8 mouse cellular contexts compared by ENCODE assay signal in the genomic region with DNA sequence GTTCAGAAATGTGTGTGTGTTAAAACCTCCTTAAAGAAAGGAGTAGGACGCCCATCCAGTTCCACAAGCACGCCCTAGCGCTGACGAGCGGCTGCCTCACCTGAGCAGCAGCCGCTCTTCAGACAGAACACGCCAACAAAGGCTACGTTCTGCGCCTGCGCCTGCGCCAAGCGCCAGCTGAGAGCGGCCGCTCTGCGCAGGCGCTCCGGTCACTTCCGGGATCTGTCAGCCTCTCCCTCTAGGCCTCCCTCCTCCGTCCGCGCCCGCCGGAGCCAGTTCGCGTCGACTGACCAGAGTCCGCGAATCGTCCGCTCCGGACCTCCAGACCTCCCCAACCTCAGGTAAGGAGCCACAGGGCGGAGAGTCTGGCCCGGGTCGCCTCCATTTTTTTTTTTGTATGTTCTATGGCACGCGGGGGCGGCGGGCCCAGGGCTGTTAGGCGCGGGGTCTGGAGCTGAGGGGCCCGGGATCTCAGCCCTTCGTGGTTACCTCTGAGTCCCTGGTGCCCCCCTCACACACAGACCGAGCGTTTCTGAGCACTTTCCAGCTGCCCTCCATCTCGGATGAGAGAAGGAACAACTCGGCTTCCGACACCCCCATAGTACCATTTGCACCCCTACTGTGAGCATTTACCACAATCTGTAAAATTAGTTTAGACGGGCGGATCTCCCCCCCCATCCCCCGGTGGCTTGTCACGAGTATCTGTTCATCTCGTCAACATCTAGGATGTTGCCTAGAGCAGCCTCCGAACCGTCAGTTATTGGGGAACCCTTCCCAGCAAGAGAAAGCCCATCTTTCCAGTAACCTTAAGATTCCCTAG. TPM values are rescaled to one million over a fixed set of nuclear protein-coding genes. Genes with fewer than 3 reads are reported as not detected.
A peak's percentile ranks its signal among the peaks of the same experiment; 100 is the strongest.
DNase-seq lines count a peak whose midpoint lies in the region; ATAC-seq and TF ChIP-seq lines count a peak whose summit lies in the region.

Gene Arpc1a (plus strand): TSS at position 199 of the 820 bp plus-strand sequence.
Gene Kpna7 (minus strand): TSS at position 399 of the 820 bp plus-strand sequence.

- peaks cover 43% of the 10 kb centered on the region for H3K79me3 ChIP-seq in C2C12 (ENCODE audit: low read depth)

- peaks cover 6% of the 10 kb centered on the region for H3K36me3 ChIP-seq in C2C12 (ENCODE audit: control insufficient read depth, insufficient read depth)
- H3K36me3 ChIP-seq in erythroblast, embryonic 14.5 days (ENCODE audit: control insufficient read depth) = peaks cover 16% of the 10 kb centered on the region
- H3K36me3 ChIP-seq in heart, embryonic 12.5 days = peaks cover 12% of the 10 kb centered on the region
- H3K36me3 ChIP-seq in kidney, postnatal 0 days (ENCODE audit: insufficient read depth, low read length) = no peaks in the 10 kb centered on the region
- no peaks in the 10 kb centered on the region for H3K36me3 ChIP-seq in liver, embryonic 11.5 days (ENCODE audit: control insufficient read depth, insufficient read depth, low read length)
- H3K36me3 ChIP-seq in stomach, embryonic 14.5 days (ENCODE audit: control insufficient read depth, insufficient read depth, low read length) = no peaks in the 10 kb centered on the region

- ATAC-seq in heart, embryonic 12.5 days (ENCODE audit: insufficient number of reproducible peaks, low FRiP score) = peak; percentile 97
- ATAC-seq in kidney, postnatal 0 days (replicated peaks; ENCODE audit: low FRiP score, low read depth) = peak; percentile 96
- peak; percentile 96 for ATAC-seq in liver, embryonic 11.5 days (replicated peaks; ENCODE audit: low FRiP score)
- ATAC-seq in stomach, embryonic 14.5 days (ENCODE audit: insufficient number of reproducible peaks, insufficient read depth, low FRiP score, low read depth) = peak; percentile 97

- H3K4me1 ChIP-seq in erythroblast, embryonic 14.5 days (ENCODE audit: control insufficient read depth) = peaks cover 23% of the 10 kb centered on the region
- peaks cover 11% of the 10 kb centered on the region for H3K4me1 ChIP-seq in heart, embryonic 12.5 days (replicated peaks)
- peaks cover 8% of the 10 kb centered on the region; the same call in 1 of the 2 replicates for H3K4me1 ChIP-seq in kidney, postnatal 0 days (replicated peaks; ENCODE audit: insufficient read depth, low read length)
- H3K4me1 ChIP-seq in liver, embryonic 11.5 days (replicated peaks; ENCODE audit: control insufficient read depth, insufficient read depth, low read length) = peaks cover 7% of the 10 kb centered on the region
- peaks cover 9% of the 10 kb centered on the region; the same call in 1 of the 2 replicates for H3K4me1 ChIP-seq in stomach, embryonic 14.5 days (ENCODE audit: control insufficient read depth, insufficient read depth, low read length)

- no peaks in the 10 kb centered on the region for H3K9me3 ChIP-seq in erythroblast, embryonic 14.5 days (ENCODE audit: control insufficient read depth, low read length)
- peaks cover 3% of the 10 kb centered on the region; the same call in 1 of the 2 replicates for H3K9me3 ChIP-seq in heart, embryonic 12.5 days (replicated peaks)
- H3K9me3 ChIP-seq in kidney, postnatal 0 days (replicated peaks; ENCODE audit: low read length) = no peaks in the 10 kb centered on the region; the same call in 1 of the 2 replicates
- no peaks in the 10 kb centered on the region for H3K9me3 ChIP-seq in liver, embryonic 11.5 days (ENCODE audit: control insufficient read depth, low read length)
- no peaks in the 10 kb centered on the region for H3K9me3 ChIP-seq in stomach, embryonic 14.5 days (ENCODE audit: control insufficient read depth, low read depth, low read length)

- 0 out of 2 replicates have a peak within 1 kb of the TSS, but pooled peaks have one; percentile 36 for H3K27ac ChIP-seq in heart, embryonic 12.5 days (ENCODE audit: poor library complexity, severe bottlenecking)
- H3K27ac ChIP-seq in kidney, postnatal 0 days = peak within 1 kb of the TSS; percentile 80
- peak within 1 kb of the TSS; percentile 71 for H3K27ac ChIP-seq in liver, embryonic 11.5 days (ENCODE audit: low read depth, low read length)
- peak within 1 kb of the TSS; percentile 39; the same call in 1 of the 2 replicates for H3K27ac ChIP-seq in stomach, embryonic 14.5 days (ENCODE audit: low read length)

- H3K4me2 ChIP-seq in heart, embryonic 12.5 days = peak within 1 kb of the TSS; percentile 94
- peak within 1 kb of the TSS; percentile 91 for H3K4me2 ChIP-seq in kidney, postnatal 0 days (ENCODE audit: low read length)
- H3K4me2 ChIP-seq in liver, embryonic 11.5 days = peak within 1 kb of the TSS; percentile 76
- H3K4me2 ChIP-seq in stomach, embryonic 14.5 days (replicated peaks; ENCODE audit: low read depth, low read length) = peak within 1 kb of the TSS; percentile 87

- TF ChIP-seq CTCF in C2C12 (IDR thresholded peaks at IDR 0.05; ENCODE audit: control insufficient read depth, insufficient read depth, insufficient read length) = no peak
- TF ChIP-seq CTCF in brain, embryonic 14.5 days (IDR thresholded peaks at IDR 0.05; ENCODE audit: borderline replicate concordance, extremely low read depth, insufficient read depth, insufficient read length) = no peak
- TF ChIP-seq CTCF in kidney, postnatal 0 days (IDR thresholded peaks at IDR 0.05; ENCODE audit: low read depth) = no peak

- peaks cover 51% of the 10 kb centered on the region for H3K79me2 ChIP-seq in C2C12 (ENCODE audit: control insufficient read depth, insufficient read depth)

- peak within 1 kb of the TSS; percentile 90 for H3K9ac ChIP-seq in heart, embryonic 12.5 days
- peak within 1 kb of the TSS; percentile 93 for H3K9ac ChIP-seq in kidney, postnatal 0 days (ENCODE audit: low read depth, low read length)
- peak within 1 kb of the TSS; percentile 90 for H3K9ac ChIP-seq in liver, embryonic 11.5 days (ENCODE audit: low read depth, low read length)
- peak within 1 kb of the TSS; percentile 87 for H3K9ac ChIP-seq in stomach, embryonic 14.5 days (replicated peaks; ENCODE audit: low read depth, low read length)

- H3K27me3 ChIP-seq in C2C12 (ENCODE audit: control insufficient read depth, insufficient read depth, insufficient read length) = peaks cover 5% of the 10 kb centered on the region
- no peaks in the 10 kb centered on the region for H3K27me3 ChIP-seq in erythroblast, embryonic 14.5 days (ENCODE audit: control insufficient read depth)
- H3K27me3 ChIP-seq in heart, embryonic 12.5 days (replicated peaks) = no peaks in the 10 kb centered on the region
- H3K27me3 ChIP-seq in kidney, postnatal 0 days (ENCODE audit: insufficient read depth, low read length) = no peaks in the 10 kb centered on the region
- no peaks in the 10 kb centered on the region; the same call in 1 of the 2 replicates for H3K27me3 ChIP-seq in liver, embryonic 11.5 days (replicated peaks; ENCODE audit: control insufficient read depth, insufficient read depth, low read length)
- H3K27me3 ChIP-seq in stomach, embryonic 14.5 days (ENCODE audit: control insufficient read depth, insufficient read depth, low read length) = no peaks in the 10 kb centered on the region

- DNase-seq in brain, embryonic 14.5 days (ENCODE audit: low read depth) = peak; percentile 98
- peak; percentile 97 for DNase-seq in kidney, postnatal 0 days (ENCODE audit: low spot score)
- DNase-seq in liver, embryonic 11.5 days (ENCODE audit: low spot score) = peak; percentile 87
- DNase-seq in naive thymus-derived CD4-positive, alpha-beta T cell, adult 2 months (ENCODE audit: low read depth) = peak; percentile 98

- H3K4me3 ChIP-seq in C2C12 (ENCODE audit: insufficient read depth, poor library complexity, severe bottlenecking) = peak within 1 kb of the TSS; percentile 55
- peak within 1 kb of the TSS; percentile 94 for H3K4me3 ChIP-seq in erythroblast, embryonic 14.5 days (replicated peaks)
- peak within 1 kb of the TSS; percentile 86 for H3K4me3 ChIP-seq in heart, embryonic 12.5 days
- H3K4me3 ChIP-seq in kidney, postnatal 0 days (replicated peaks; ENCODE audit: low read depth, low read length) = peak within 1 kb of the TSS; percentile 85
- H3K4me3 ChIP-seq in liver, embryonic 11.5 days (ENCODE audit: low read depth, low read length) = peak within 1 kb of the TSS; percentile 87
- peak within 1 kb of the TSS; percentile 89 for H3K4me3 ChIP-seq in stomach, embryonic 14.5 days (ENCODE audit: low read depth, low read length)

- under 1% methylated on average over 54 of the region's 54 CpGs for WGBS in heart, embryonic 12.5 days
- under 1% methylated on average over 49 of the region's 54 CpGs for WGBS in kidney, postnatal 0 days
- WGBS in liver, embryonic 11.5 days = 1% methylated on average over 53 of the region's 54 CpGs
- under 1% methylated on average over 54 of the region's 54 CpGs for WGBS in stomach, embryonic 14.5 days

- H3ac ChIP-seq in C2C12 (ENCODE audit: control insufficient read depth, insufficient read length, low read depth) = peak within 1 kb of the TSS; percentile 75

- TF ChIP-seq POLR2A in brain, embryonic 14.5 days (IDR thresholded peaks at IDR 0.05; ENCODE audit: borderline replicate concordance, extremely low read depth, insufficient read depth, insufficient read length, poor library complexity, severe bottlenecking) = peak; percentile 85; the same call in 1 of the 2 replicates

TF ChIP-seq in C2C12, 6 proteins besides CTCF, POLR2A, EP300 and RAD21 (continues in another document):
- no peak for TF ChIP-seq MAX (IDR thresholded peaks at IDR 0.05)
- no peak for TF ChIP-seq CEBPB (IDR thresholded peaks at IDR 0.05; ENCODE audit: low read depth)
- no peak for TF ChIP-seq FOSL1 (IDR thresholded peaks at IDR 0.05; ENCODE audit: insufficient read depth, low read length, poor library complexity, severe bottlenecking)
- TF ChIP-seq USF1 (IDR thresholded peaks at IDR 0.05; ENCODE audit: low read depth) = no peak
- no peak for TF ChIP-seq MYOG (IDR thresholded peaks at IDR 0.05; ENCODE audit: control insufficient read depth, extremely low read depth, insufficient read length)

RNA-seq across cellular contexts. Expression of gene Arpc1a, which starts in this region (rescaled TPM):
- polyA plus RNA-seq in C2C12 (2012; fragmentation: generic; extraction: Trizol) = 91.7 TPM
- 260 and 261 TPM in 2 replicates for polyA plus RNA-seq in brain, embryonic 14.5 days (2012; rRNA removed)
- polyA plus RNA-seq in erythroblast, embryonic 14.5 days (2012) = 2.7 and 3.0 TPM in 2 replicates
- 101 and 105 TPM in 2 replicates for polyA plus RNA-seq in heart, embryonic 12.5 days (2016; fragmentation: Nextera tagmentation; extraction: Ambion mirVana)
- 145 and 156 TPM in 2 replicates for polyA plus RNA-seq in kidney, postnatal 0 days (2015; fragmentation: Nextera tagmentation; extraction: Ambion mirVana)
- polyA plus RNA-seq in liver, embryonic 11.5 days (2014; fragmentation: Nextera tagmentation; extraction: Ambion mirVana) = 114 TPM in 2 replicates
- polyA plus RNA-seq in stomach, embryonic 14.5 days (2014; fragmentation: Nextera tagmentation; extraction: Ambion mirVana) = 150 and 152 TPM in 2 replicates

RNA-seq across cellular contexts. Expression of gene Kpna7, which starts in this region (rescaled TPM):
- not detected for polyA plus RNA-seq in C2C12 (2012; fragmentation: generic; extraction: Trizol)
- not detected in 2 replicates for polyA plus RNA-seq in brain, embryonic 14.5 days (2012; rRNA removed)
- polyA plus RNA-seq in erythroblast, embryonic 14.5 days (2012) = not detected in 2 replicates
- polyA plus RNA-seq in heart, embryonic 12.5 days (2016; fragmentation: Nextera tagmentation; extraction: Ambion mirVana) = not detected in 2 replicates
- polyA plus RNA-seq in kidney, postnatal 0 days (2015; fragmentation: Nextera tagmentation; extraction: Ambion mirVana) = not detected in 2 replicates
- polyA plus RNA-seq in liver, embryonic 11.5 days (2014; fragmentation: Nextera tagmentation; extraction: Ambion mirVana) = 0.06 and 0.27 TPM in 2 replicates
- not detected in 2 replicates for polyA plus RNA-seq in stomach, embryonic 14.5 days (2014; fragmentation: Nextera tagmentation; extraction: Ambion mirVana)

Comparison
In these comparisons a context has a peak if more than half of its experiments do, and no peak if none do; other contexts are left out.
1. Peak in every context shown above with its lines: DNase-seq, ATAC-seq, H3K4me3 ChIP-seq and H3K27ac ChIP-seq.
2. RNA of gene Arpc1a (polyA plus RNA-seq): 260 to 261 TPM in brain, embryonic 14.5 days, 150 to 152 TPM in stomach, embryonic 14.5 days, 145 to 156 TPM in kidney, postnatal 0 days, 114 TPM in liver, embryonic 11.5 days, 101 to 105 TPM in heart, embryonic 12.5 days and 91.7 TPM in C2C12 (single experiment); 2.7 to 3.0 TPM in erythroblast, embryonic 14.5 days; every median in the first group is over 10 times any median in the second.